Mouse (Mus musculus): Measurements from ENCODE around the gene Hsd17b6.

The Hsd17b6 gene

GRCm38 (mm10) chr10:128004918-128005317 is 2.5 kb downstream of the Hsd17b6 start:
- no peak for DNase-seq

- no peak for DNase-seq
Observed at GRCm38 (mm10) chr10:128003281-128003801, 4.1 kb downstream of the Hsd17b6 start.

- no peak for DNase-seq
Observed at GRCm38 (mm10) chr10:127998260-127998659, 9.2 kb downstream of the Hsd17b6 start.

GRCm38 (mm10) chr10:127996690-127997089 is 10.7 kb downstream of the Hsd17b6 start:
- no peak for DNase-seq

GRCm38 (mm10) chr10:127985601-127986000 is 21.8 kb downstream of the Hsd17b6 start:
- no peak for DNase-seq

- no peak for DNase-seq
Observed at GRCm38 (mm10) chr10:127984650-127985049, 22.8 kb downstream of the Hsd17b6 start.

GRCm38 (mm10) chr10:127975503-127975902 is 31.9 kb downstream of the Hsd17b6 start:
- DNase-seq, result no peak

- DNase-seq, result no peak
Observed at GRCm38 (mm10) chr10:127974062-127974461, 33.3 kb downstream of the Hsd17b6 start.

- no peak for DNase-seq
Observed at GRCm38 (mm10) chr10:127971135-127971534, 36.3 kb downstream of the Hsd17b6 start.

- no peak for DNase-seq
Observed at GRCm38 (mm10) chr10:127970359-127970831, 37.0 kb downstream of the Hsd17b6 start.

- no peak for DNase-seq
Observed at GRCm38 (mm10) chr10:127969820-127970219, 37.6 kb downstream of the Hsd17b6 start.

- DNase-seq, result no peak
Observed at GRCm38 (mm10) chr10:127966506-127966905, 40.9 kb downstream of the Hsd17b6 start.

GRCm38 (mm10) chr10:127964004-127964403 is 43.4 kb downstream of the Hsd17b6 start:
- DNase-seq, result no peak

GRCm38 (mm10) chr10:127962451-127962850 is 45.0 kb downstream of the Hsd17b6 start:
- no peak for DNase-seq

GRCm38 (mm10) chr10:127959161-127959679 is 48.2 kb downstream of the Hsd17b6 start:
- no peak for DNase-seq

GRCm38 (mm10) chr10:127956168-127956816 is 51.1 kb downstream of the Hsd17b6 start:
- DNase-seq, result peak; percentile 64 to 77

GRCm38 (mm10) chr10:127955034-127955433 is 52.4 kb downstream of the Hsd17b6 start:
- DNase-seq, result no peak

- DNase-seq, result no peak
Observed at GRCm38 (mm10) chr10:127951821-127952220, 55.6 kb downstream of the Hsd17b6 start.

GRCm38 (mm10) chr10:127951390-127951789 is 56.0 kb downstream of the Hsd17b6 start:
- DNase-seq, result no peak

- DNase-seq, result no peak
Observed at GRCm38 (mm10) chr10:127949596-127950130, 57.7 kb downstream of the Hsd17b6 start.

- peak; percentile 40 to 60 for DNase-seq
Observed at GRCm38 (mm10) chr10:127945432-127946064, 61.9 kb downstream of the Hsd17b6 start.
